Mouse (Mus musculus) lung, embryonic 16.5 days (tissue): ENCODE results near the gene Snx21. TPM values are rescaled to one million over a fixed set of nuclear protein-coding genes. Genes with fewer than 3 reads are reported as not detected.

Experiments
- ATAC-seq: fragments of 200-750 bp; cut with Nextera tagmentation; 2 replicates; pipeline ENCODE4 v1.8.0; 2017; ENCODE audit warnings: low read depth, mild to moderate bottlenecking, moderate library complexity
- H3K27ac ChIP-seq: fragments of 300-500 bp; sonication (generic); 2 replicates; pipeline ENCODE4 v1.5.1; 2014; ENCODE audit warnings: mild to moderate bottlenecking, control low read depth, low read length
- H3K27me3 ChIP-seq: fragments of 300-500 bp; sonication (generic); 2 replicates; pipeline ENCODE4 v1.6.1; 2014; ENCODE audit warnings: low read depth, low read length, mixed read lengths; ENCODE audit not compliant: control insufficient read depth, insufficient read depth
- H3K36me3 ChIP-seq: fragments of 300-500 bp; sonication (generic); 2 replicates; pipeline ENCODE4 v1.6.1; 2014; ENCODE audit warnings: low read length; ENCODE audit not compliant: control insufficient read depth, insufficient read depth
- H3K4me1 ChIP-seq: fragments of 300-500 bp; sonication (generic); replicated peaks from 2 replicates; pipeline ENCODE4 v1.6.1; 2014; ENCODE audit warnings: low read length, mixed read lengths; ENCODE audit not compliant: control insufficient read depth, insufficient read depth
- H3K4me2 ChIP-seq: fragments of 300-500 bp; sonication (generic); 2 replicates; pipeline ENCODE4 v1.6.1; 2014; ENCODE audit warnings: low read depth, low read length, control low read depth
- H3K4me3 ChIP-seq: fragments of 300-500 bp; sonication (generic); 2 replicates; pipeline ENCODE4 v1.5.1; 2014; ENCODE audit warnings: mild to moderate bottlenecking, low read length, control low read depth
- H3K9ac ChIP-seq: fragments of 300-500 bp; sonication (generic); 2 replicates; pipeline ENCODE4 v1.6.1; 2014; ENCODE audit warnings: low read length, control low read depth
- H3K9me3 ChIP-seq: fragments of 300-500 bp; sonication (generic); 2 replicates; pipeline ENCODE4 v1.6.1; 2016; ENCODE audit warnings: low read length; ENCODE audit not compliant: control insufficient read depth
- WGBS: fragments of 180-500 bp; shearing (Covaris S2); extraction: QIAGEN DNeasy Blood & Tissue Kit; methylation state at CpG from one replicate; pipeline ENCODE4 v1.1.7; 2014; 5-methylcytosine and 5-hydroxymethylcytosine counted together
- polyA plus RNA-seq: library from polyadenylated mRNA; unstranded; fragments of >200 nt; fragmentation: Nextera tagmentation; extraction: Ambion mirVana; gene quantifications from 2 replicates; pipeline ENCODE4 v1.2.1, GENCODE M21; 2015

The Snx21 gene
- polyA plus RNA-seq, 1 experiment from 2014 or later: 23.9 TPM

DNA sequence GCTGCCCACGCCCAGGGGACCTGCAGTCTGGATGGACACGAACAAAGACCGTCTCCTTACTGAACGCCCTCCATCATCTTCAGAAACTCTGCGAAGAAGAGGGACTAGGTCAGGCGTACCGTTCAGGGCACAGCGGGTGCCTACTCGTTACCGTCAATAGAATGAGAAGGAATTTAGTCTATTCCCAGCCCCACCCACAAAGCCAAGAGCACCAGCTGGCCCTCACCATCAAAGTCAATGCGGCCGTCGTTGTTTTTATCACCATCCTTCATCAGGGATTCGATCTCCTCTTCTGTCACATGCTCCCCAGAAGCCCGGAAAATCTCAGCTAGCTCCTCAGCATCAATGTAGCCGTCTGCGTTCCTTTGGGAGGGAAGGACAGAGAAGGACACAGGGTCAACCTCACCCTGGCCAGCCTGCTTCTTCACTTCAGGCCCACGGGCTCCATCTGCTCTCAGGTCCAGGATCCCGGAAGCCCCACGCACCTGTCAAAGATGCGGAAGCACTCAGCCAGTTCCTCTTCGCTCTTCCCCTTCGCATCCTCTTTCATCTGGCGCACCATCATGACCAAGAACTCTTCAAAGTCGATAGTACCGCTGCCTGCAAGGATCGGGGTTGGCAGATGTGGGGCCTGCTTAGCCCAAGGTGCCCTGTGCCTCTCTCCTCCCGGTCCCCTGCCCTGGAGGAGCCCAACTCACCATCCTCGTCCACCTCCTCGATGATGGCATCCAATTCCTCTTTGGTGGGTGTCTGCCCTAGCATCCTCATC lies 8.2 kb upstream of the Snx21 start:
- H3K27ac ChIP-seq: no peak overlapping the region
- no peak overlapping the region for H3K4me2 ChIP-seq
- WGBS: 77% methylated on average over 30 of the region's 30 CpGs
- H3K36me3 ChIP-seq: peaks cover 5% of the 10 kb centered on the region
- no peak overlapping the region for H3K4me3 ChIP-seq
- H3K4me1 ChIP-seq: peaks cover 2% of the 10 kb centered on the region; the same call in 1 of the 2 replicates
- H3K27me3 ChIP-seq: no peaks in the 10 kb centered on the region
- no peak for ATAC-seq
- no peak overlapping the region for H3K9ac ChIP-seq
- H3K9me3 ChIP-seq: no peaks in the 10 kb centered on the region

DNA sequence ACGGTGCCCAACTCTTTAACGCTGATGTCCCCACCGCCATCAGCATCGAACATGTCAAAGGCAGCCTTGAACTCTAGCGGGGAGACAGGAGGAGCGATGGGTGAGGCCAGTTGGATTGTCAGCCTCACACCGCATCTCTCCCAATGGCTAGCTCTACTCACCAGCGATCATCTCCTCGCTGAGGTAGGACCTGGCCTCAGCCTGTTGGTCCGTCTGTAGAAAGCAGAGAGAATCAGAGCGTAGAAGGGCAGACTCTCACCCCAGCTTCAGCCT lies 7.7 kb upstream of the Snx21 start:
- Histone ChIP-seq H3K9ac (no peak overlapping the region), H3K36me3 (peaks cover 2% of the 10 kb centered on the region), H3K9me3 (no peaks in the 10 kb centered on the region), H3K4me3 (no peak overlapping the region), H3K27ac (no peak overlapping the region), H3K4me2 (no peak overlapping the region), H3K4me1 (no peaks in the 10 kb centered on the region), H3K27me3 (no peaks in the 10 kb centered on the region)
- WGBS: 88% methylated on average over 11 of the region's 11 CpGs
- no peak for ATAC-seq

DNA sequence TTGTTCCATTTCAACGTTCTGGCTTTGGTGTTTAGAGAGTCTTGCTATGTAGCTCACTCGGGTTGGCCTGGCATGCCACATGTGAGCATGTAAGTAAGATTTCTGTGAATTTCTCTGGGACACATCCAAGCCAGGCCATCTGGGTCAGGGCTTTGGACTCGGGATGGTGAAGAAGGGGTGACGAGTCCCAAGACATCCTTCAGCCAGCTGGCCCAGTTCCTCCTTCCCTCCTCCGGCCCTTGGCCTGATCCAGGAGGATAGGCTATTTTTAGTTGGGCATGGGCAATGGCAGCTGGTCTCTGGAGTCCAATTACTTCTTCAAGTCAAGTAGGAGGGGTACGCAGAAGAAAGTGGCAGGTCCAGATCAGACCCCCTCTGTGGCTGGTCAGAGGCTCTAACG lies 6.8 kb upstream of the Snx21 start:
- Histone ChIP-seq H3K4me3 (no peak overlapping the region), H3K4me2 (no peak overlapping the region), H3K36me3 (no peaks in the 10 kb centered on the region), H3K9me3 (no peaks in the 10 kb centered on the region), H3K4me1 (no peaks in the 10 kb centered on the region), H3K27ac (no peak overlapping the region), H3K27me3 (no peaks in the 10 kb centered on the region), H3K9ac (no peak overlapping the region)
- no peak for ATAC-seq
- WGBS: 65% methylated on average over 7 of the region's 7 CpGs

DNA sequence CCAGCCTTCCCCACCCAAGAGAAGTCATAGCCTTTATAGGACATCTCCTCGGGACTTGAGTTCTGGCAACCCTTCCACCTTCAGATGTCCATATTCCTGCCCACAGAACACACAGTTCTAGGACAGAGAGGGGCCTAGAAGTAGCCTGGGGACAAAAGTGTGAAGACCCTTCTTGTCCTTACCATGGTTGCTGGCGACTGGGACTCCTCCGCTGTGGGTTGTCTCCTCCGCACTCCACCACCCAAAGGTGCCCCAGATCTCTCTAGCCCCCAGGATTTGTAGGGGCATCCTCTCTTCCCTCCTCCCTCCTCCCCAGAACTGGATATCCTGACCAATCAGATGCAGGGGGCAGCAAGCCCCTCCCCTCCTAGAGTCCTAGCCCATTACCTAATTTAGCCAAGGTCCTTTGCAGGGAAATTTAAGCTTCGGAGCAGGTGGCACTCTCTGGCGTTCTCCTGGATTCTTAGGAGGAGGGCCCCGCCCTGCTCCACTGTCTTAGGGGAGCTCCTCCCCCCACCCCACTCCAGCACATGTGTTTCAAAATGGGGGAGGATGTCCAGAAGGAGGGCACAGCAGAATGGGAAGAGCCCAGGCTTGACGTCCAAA lies 6.0 kb upstream of the Snx21 start, which contains the start of gene Tnnc2:
TSS of gene Tnnc2 (minus strand) at position 487 of the 606 bp plus-strand sequence.
- Histone ChIP-seq H3K27me3 (no peaks in the 10 kb centered on the region), H3K4me2 (no peak within 1 kb of the TSS), H3K9me3 (no peaks in the 10 kb centered on the region), H3K27ac (no peak within 1 kb of the TSS), H3K4me1 (peaks cover 2% of the 10 kb centered on the region; the same call in 1 of the 2 replicates), H3K36me3 (no peaks in the 10 kb centered on the region), H3K4me3 (no peak within 1 kb of the TSS), H3K9ac (no peak within 1 kb of the TSS)
- no peak for ATAC-seq
- 69% methylated on average over 8 of the region's 8 CpGs for WGBS

DNA sequence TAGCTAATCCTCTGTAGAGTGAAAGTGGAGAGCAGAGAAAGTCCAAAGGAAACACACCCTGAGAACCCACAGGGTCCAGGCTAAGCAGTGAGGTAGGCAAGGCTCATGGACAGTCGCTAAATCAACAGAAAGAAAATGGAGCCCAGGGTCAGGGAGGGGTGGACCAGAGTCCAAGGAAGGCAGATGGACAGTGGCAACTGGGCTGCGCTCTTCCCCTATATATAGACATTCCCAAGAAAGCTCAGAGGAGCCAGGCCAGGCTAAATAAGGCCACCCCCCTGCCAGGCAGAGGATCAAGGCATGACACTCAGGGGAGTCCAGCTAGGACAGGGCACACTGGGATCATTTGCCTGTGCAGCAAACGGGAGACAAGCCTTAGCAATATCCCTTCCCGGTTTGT lies 3.7 kb upstream of the Snx21 start:
- H3K36me3 ChIP-seq: no peaks in the 10 kb centered on the region

DNA sequence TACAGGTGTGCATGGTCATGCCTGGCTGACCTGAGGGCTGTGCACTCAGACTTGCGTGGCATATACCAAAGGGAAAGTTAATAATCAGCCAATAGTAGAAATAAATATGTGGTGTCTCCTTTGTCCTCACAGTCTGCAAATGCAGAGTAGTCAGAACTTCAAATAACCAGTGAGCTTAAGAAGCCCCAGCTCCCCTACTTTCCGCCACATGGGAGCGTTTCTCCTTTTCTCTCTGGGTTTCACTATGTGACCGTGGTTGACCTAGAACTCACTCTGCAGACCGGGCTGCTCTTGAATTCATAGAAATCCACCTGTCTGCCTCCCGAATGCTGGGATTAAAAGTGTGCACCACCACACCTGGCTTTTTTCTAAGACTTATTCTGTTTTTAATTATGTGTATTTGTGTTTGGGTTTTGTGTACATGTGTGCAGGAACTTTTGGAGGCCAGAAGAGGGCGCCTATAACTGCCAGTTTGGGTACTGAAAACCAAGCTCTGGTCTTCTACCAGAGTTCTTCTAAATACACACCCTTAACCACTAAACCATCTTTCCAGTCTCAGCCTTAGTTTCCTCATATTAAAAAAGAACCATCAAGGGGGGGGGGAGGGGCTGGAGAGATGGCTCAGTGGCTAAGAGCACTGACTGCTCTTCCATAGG lies 1.6 kb upstream of the Snx21 start:
- H3K27me3 ChIP-seq: no peaks in the 10 kb centered on the region
- H3K36me3 ChIP-seq: no peaks in the 10 kb centered on the region
- H3K9me3 ChIP-seq: no peaks in the 10 kb centered on the region
- H3K4me2 ChIP-seq: no peak overlapping the region
- H3K4me3 ChIP-seq: no peak overlapping the region
- no peak overlapping the region for H3K27ac ChIP-seq
- no peak for ATAC-seq
- 74% methylated on average over 7 of the region's 7 CpGs for WGBS
- H3K4me1 ChIP-seq: peaks cover 16% of the 10 kb centered on the region
- H3K9ac ChIP-seq: no peak overlapping the region

More for the DNA sequence above, 3.7 kb upstream of the Snx21 start:
- Histone ChIP-seq H3K9ac (no peak overlapping the region), H3K4me2 (no peak overlapping the region), H3K27me3 (no peaks in the 10 kb centered on the region), H3K4me1 (peaks cover 11% of the 10 kb centered on the region), H3K4me3 (no peak overlapping the region), H3K27ac (no peak overlapping the region), H3K9me3 (no peaks in the 10 kb centered on the region)
- no peak for ATAC-seq
- WGBS: 65% methylated on average over 4 of the region's 4 CpGs

DNA sequence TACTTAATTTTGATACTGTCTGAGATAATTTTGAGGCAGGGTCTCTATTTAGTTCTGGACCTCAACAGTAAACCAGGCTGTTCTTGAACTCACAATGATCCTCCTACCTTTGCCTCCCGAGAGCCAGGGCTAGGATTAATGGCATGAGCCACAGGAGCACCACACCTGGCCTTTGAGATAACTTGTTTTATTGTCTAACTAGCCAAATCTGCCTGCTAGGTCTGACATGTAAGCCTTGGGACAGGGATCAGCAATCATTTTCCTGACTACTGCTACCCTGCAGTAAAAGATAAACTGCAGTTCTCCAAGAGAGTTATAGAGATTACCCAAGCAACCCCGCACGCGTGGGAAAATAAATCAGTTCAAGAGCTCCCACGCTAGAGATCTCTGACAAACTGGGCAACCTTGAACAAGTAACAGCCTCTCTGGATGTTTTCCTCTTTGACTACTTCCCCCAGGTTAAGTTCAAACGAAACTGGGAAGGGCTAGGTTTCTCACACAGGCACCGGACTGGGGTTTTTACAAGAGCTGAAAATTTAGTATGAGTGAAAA lies 678 bp upstream of the Snx21 start:
- Histone ChIP-seq H3K27ac (peak overlapping the region; percentile 96), H3K9ac (peak overlapping the region; percentile 88), H3K4me2 (peak overlapping the region; percentile 86), H3K4me3 (peak overlapping the region; percentile 77), H3K36me3 (no peaks in the 10 kb centered on the region), H3K9me3 (no peaks in the 10 kb centered on the region), H3K27me3 (no peaks in the 10 kb centered on the region), H3K4me1 (peaks cover 16% of the 10 kb centered on the region)
- ATAC-seq: no peak
- 6% methylated on average over 7 of the region's 7 CpGs for WGBS

DNA sequence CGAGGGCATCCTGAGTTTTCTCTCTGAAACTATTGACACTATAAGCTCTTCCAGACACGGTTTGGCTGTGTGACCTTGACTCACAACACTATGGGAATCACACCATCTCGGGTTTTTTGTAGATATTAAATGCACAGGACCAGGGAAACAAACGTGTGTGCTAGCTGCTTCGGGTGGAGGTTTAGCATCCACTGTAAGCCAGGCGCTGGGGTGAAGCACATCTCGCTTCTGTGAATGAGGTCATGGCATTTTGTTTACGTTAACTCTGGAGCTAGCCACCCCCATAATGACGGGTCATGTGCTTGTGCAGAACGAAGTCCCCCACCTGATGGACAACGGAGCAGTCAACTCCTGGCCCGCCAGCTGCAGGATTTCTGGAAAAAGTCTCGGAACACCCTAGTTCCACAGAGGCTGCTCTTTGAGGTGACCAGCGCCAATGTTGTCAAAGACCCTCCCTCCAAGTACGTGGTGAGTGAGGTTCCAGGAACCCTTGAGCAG lies 814 bp downstream of the Snx21 start:
- Histone ChIP-seq H3K27ac (peak overlapping the region; percentile 96), H3K27me3 (no peaks in the 10 kb centered on the region), H3K4me1 (peaks cover 16% of the 10 kb centered on the region), H3K4me3 (peak overlapping the region; percentile 77), H3K9ac (peak overlapping the region; percentile 88), H3K4me2 (peak overlapping the region; percentile 86), H3K36me3 (no peaks in the 10 kb centered on the region; the same call in 1 of the 2 replicates), H3K9me3 (no peaks in the 10 kb centered on the region)
- WGBS: 4% methylated on average over 15 of the region's 15 CpGs
- peak; percentile 7; the same call in 1 of the 2 replicates for ATAC-seq

DNA sequence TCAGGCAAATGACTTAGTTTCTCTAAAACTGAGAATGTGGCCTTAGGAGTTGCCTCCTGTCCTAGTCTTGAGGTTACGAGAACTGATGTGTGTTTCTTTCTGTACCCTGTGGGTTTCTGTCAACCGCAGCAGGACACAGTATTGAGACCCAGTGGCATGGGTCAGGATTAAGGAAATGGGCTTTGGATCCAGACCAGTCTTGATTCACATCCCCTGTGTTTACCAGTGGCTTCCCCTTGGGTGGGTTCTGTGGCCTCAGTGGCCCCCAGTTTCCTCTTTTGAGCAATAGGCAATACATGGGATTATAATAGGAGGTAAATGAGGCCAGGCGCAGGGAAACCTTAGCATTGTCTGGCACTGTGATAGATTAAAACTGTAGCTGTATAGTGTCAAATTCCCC lies 1.4 kb downstream of the Snx21 start:
- peaks cover 5% of the 10 kb centered on the region; the same call in 1 of the 2 replicates for H3K36me3 ChIP-seq
- ATAC-seq: no peak
- peak overlapping the region; percentile 96 for H3K27ac ChIP-seq
- H3K9ac ChIP-seq: peak overlapping the region; percentile 88
- peak overlapping the region; percentile 77 for H3K4me3 ChIP-seq
- H3K27me3 ChIP-seq: no peaks in the 10 kb centered on the region
- no peaks in the 10 kb centered on the region for H3K9me3 ChIP-seq
- H3K4me2 ChIP-seq: peak overlapping the region; percentile 86
- peaks cover 16% of the 10 kb centered on the region for H3K4me1 ChIP-seq
- WGBS: 70% methylated on average over 3 of the region's 3 CpGs
